Mouse (Mus musculus) heart, postnatal 0 days (tissue): ENCODE results near the gene Dbn1. TPM values are rescaled to one million over a fixed set of nuclear protein-coding genes. Genes with fewer than 3 reads are reported as not detected.

ENCODE experiments used
- ATAC-seq: fragments of 200-750 bp; cut with Nextera tagmentation; 2 replicates; pipeline ENCODE4 v1.8.0; 2017; ENCODE audit warnings: low read depth, moderate number of reproducible peaks, moderate library complexity; ENCODE audit not compliant: insufficient read depth
- DNase-seq: peaks from one replicate; pipeline ENCODE4 v3.0.0-alpha.2; 2016; ENCODE audit warnings: low spot score
- H3K27ac ChIP-seq: fragments of 300-500 bp; sonication (generic); 2 replicates; pipeline ENCODE4 v1.5.1; 2014; ENCODE audit warnings: low read depth, mild to moderate bottlenecking
- H3K27me3 ChIP-seq: fragments of 300-500 bp; sonication (generic); 2 replicates; pipeline ENCODE4 v1.6.1; 2014; ENCODE audit warnings: low read length, mixed read lengths; ENCODE audit not compliant: control insufficient read depth, insufficient read depth
- H3K36me3 ChIP-seq: fragments of 300-500 bp; sonication (generic); replicated peaks from 2 replicates; pipeline ENCODE4 v1.6.1; 2014; ENCODE audit warnings: low read length, mixed read lengths; ENCODE audit not compliant: control insufficient read depth, insufficient read depth
- H3K4me1 ChIP-seq: fragments of 300-500 bp; sonication (generic); 2 replicates; pipeline ENCODE4 v1.6.1; 2014; ENCODE audit warnings: antibody characterized with exemption; ENCODE audit not compliant: control insufficient read depth, insufficient read depth
- H3K4me2 ChIP-seq: fragments of 300-500 bp; sonication (generic); 2 replicates; pipeline ENCODE4 v1.6.1; 2014; ENCODE audit warnings: low read depth, mild to moderate bottlenecking, low read length, moderate library complexity
- H3K4me3 ChIP-seq: fragments of 300-500 bp; sonication (generic); 2 replicates; pipeline ENCODE4 v1.5.1; 2014; ENCODE audit warnings: low read depth, low read length
- H3K9ac ChIP-seq: fragments of 300-500 bp; sonication (generic); replicated peaks from 2 replicates; pipeline ENCODE4 v1.6.1; 2014; ENCODE audit warnings: low read depth, low read length, mixed read lengths
- H3K9me3 ChIP-seq: fragments of 300-500 bp; sonication (generic); replicated peaks from 2 replicates; pipeline ENCODE4 v1.6.1; 2016; ENCODE audit warnings: low read length; ENCODE audit not compliant: control insufficient read depth
- CTCF ChIP-seq: IDR thresholded peaks from 2 replicates; pipeline ENCODE4 v1.5.1; 2016; ENCODE audit warnings: antibody characterized with exemption, control low read depth, low read depth
- EP300 ChIP-seq: IDR thresholded peaks from 2 replicates; pipeline ENCODE4 v1.6.1; 2016; ENCODE audit warnings: antibody characterized with exemption, low read depth
- WGBS: fragments of 180-500 bp; shearing (Covaris S2); extraction: QIAGEN DNeasy Blood & Tissue Kit; methylation state at CpG from one replicate; pipeline ENCODE4 v1.1.7; 2014; 5-methylcytosine and 5-hydroxymethylcytosine counted together
- polyA plus RNA-seq: library from polyadenylated mRNA; unstranded; fragments of >200 nt; fragmentation: Nextera tagmentation; extraction: Ambion mirVana; gene quantifications from 2 replicates; pipeline ENCODE4 v1.2.1, GENCODE M21; 2015
- total RNA-seq: library from RNA; depleted of rRNA; stranded (reverse); fragments of >200 nt; gene quantifications from 2 replicates; pipeline ENCODE4 v1.2.3, GENCODE M21; 2014; ENCODE audit warnings: low replicate concordance

Dbn1 gene
- total and polyA plus RNA-seq, 2 experiments from 2014 or later = 30.9 to 38.5 TPM

GRCm38 (mm10) chr13:55486916-55487577 lies 864 bp downstream of the Dbn1 start:
- H3K4me1 ChIP-seq = 0 out of 2 replicates have a peak, but pooled peaks cover 4% of the 10 kb centered on the region
- ATAC-seq (peak; percentile 39), DNase-seq (no peak)
- peak overlapping the region; percentile 80 for H3K9ac ChIP-seq
- H3K36me3 ChIP-seq = no peaks in the 10 kb centered on the region
- H3K4me3 ChIP-seq = peak overlapping the region; percentile 74
- H3K27ac ChIP-seq = peak overlapping the region; percentile 78
- no peak for TF ChIP-seq EP300
- no peak for TF ChIP-seq CTCF
- 2% methylated on average over 27 of the region's 29 CpGs for WGBS
- H3K9me3 ChIP-seq = no peaks in the 10 kb centered on the region
- H3K27me3 ChIP-seq = peaks cover 85% of the 10 kb centered on the region
- peak overlapping the region; percentile 77 for H3K4me2 ChIP-seq

DNA sequence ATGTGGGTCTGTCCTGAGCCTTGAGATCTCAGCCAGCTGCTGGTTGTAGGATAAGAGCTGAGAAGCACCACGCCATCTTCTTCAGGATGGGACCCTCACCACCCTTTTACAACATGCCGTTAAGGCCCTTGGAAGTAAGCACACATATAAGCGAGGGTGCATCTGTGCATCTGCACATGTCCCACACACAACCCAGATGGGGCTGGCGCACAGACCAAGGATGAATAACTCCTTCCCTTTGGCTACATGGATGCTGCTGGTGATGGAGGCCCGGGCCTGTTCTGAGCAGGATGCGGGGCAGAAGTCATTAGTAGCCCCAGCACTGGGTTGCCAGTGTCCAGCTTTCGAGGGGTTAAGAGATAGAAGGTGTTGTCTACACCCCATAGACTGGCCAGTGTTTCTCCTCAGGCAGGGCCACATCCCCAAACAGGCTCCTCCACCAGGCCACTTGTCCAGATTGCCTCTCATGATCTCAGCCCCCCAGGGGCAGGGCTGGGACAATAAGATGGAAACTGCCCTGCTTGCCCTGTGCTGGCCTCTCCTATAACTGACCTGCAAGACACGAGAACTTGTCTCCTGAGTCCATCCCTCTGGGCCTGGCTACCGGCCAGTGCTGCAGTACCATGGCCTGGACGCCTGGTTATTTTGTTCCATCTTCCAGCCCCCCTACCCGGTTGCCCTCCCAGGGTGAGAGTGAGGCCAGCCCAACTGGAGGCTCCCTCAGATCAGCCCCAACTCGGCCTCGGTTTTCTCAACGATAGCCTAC lies 1.7 kb downstream of the Dbn1 start:
- Histone ChIP-seq H3K9ac (peak overlapping the region; percentile 80; the same call in 1 of the 2 replicates), H3K9me3 (no peaks in the 10 kb centered on the region), H3K4me1 (0 out of 2 replicates have a peak, but pooled peaks cover 4% of the 10 kb centered on the region), H3K36me3 (0 out of 2 replicates have a peak, but pooled peaks cover 2% of the 10 kb centered on the region), H3K4me3 (peak overlapping the region; percentile 74), H3K27me3 (peaks cover 76% of the 10 kb centered on the region), H3K4me2 (peak overlapping the region; percentile 77), H3K27ac (peak overlapping the region; percentile 78)
- TF ChIP-seq CTCF (no peak), EP300 (no peak)
- ATAC-seq (no peak), DNase-seq (no peak)
- 47% methylated on average over 14 of the region's 14 CpGs for WGBS

DNA sequence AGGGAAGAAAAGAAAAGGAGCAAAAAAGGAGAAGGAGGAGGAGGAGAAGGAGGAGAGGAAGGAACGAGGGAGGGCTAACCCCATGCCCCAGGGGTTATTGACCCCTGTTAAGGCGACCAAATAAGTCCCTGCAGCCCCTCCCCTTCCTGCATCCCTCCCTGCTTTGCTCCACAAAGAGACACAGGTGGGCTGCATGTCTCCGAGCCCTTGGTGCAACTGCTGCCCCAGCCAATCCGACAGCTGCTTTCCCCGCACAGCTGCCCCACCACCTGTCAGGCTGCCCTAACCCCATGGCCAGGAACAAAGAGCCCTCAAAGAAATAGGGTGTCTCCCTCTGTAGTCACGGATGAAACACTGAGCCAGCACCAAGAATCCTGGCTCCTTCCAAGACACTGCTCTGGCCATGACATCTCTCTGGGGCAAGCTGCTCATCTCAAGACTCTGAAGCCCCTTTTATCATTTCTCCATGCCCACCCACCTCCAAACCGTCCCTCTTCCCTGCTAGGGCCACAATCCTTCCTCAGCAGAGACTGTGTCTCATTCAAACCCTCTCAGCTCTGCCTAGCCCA lies 3.3 kb downstream of the Dbn1 start:
- Histone ChIP-seq H3K9me3 (no peaks in the 10 kb centered on the region), H3K9ac (no peak overlapping the region), H3K4me3 (no peak overlapping the region), H3K27me3 (peaks cover 78% of the 10 kb centered on the region), H3K27ac (no peak overlapping the region), H3K4me2 (no peak overlapping the region), H3K4me1 (0 out of 2 replicates have a peak, but pooled peaks cover 4% of the 10 kb centered on the region), H3K36me3 (peaks cover 18% of the 10 kb centered on the region)
- DNase-seq (no peak), ATAC-seq (no peak)
- TF ChIP-seq EP300 (no peak), CTCF (no peak)
- WGBS = 48% methylated on average over 7 of the region's 7 CpGs

DNA sequence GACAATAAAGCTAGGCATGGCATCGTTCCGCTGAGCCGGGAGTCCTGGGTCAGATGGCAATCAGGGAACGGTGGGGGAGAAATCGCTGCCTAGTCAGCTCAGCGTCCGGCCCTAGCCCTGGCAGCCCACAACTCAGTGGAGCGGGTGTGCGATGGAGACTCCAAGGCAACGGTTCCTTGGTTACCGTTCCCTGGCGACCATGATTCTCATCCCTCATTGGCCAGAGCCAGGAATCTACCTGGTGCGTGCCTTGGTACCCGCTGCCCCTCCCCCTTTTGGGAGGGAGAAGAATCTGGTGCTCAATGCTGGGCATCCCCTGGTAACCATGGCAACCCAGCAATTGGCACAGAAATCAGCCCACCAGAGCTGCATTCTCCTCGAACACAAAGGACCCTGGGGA lies 4.3 kb downstream of the Dbn1 start:
- no peak for TF ChIP-seq EP300
- no peak for TF ChIP-seq CTCF
- Histone ChIP-seq H3K4me2 (no peak overlapping the region), H3K4me3 (no peak overlapping the region), H3K27me3 (peaks cover 78% of the 10 kb centered on the region), H3K9ac (no peak overlapping the region), H3K9me3 (no peaks in the 10 kb centered on the region), H3K36me3 (peaks cover 20% of the 10 kb centered on the region), H3K4me1 (0 out of 2 replicates have a peak, but pooled peaks cover 4% of the 10 kb centered on the region), H3K27ac (peak overlapping the region; percentile 63)
- 47% methylated on average over 15 of the region's 15 CpGs for WGBS
- DNase-seq (no peak), ATAC-seq (no peak)

DNA sequence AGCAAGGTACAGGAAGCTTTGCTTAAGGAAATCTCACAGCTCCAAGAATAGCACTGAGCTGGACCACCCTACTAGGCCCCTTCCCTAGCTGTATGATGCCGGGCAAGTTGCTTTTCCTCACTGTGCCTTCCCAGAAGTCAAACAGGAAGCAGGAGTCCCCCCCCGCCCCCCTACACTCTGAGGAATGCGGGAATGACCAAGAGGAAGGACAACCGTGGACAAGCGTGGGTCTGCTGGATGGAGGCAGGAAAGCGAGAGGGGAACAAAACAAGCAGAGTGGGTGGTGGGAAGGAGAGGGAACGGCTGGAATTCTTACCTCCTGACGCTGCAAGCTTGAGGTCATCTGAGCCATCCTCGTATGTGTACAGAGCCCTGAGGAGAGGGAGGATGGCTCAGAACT lies 4.8 kb downstream of the Dbn1 start:
- Histone ChIP-seq H3K9ac (no peak overlapping the region), H3K4me3 (no peak overlapping the region), H3K36me3 (peaks cover 20% of the 10 kb centered on the region), H3K27ac (peak overlapping the region; percentile 63), H3K27me3 (peaks cover 73% of the 10 kb centered on the region), H3K4me1 (0 out of 2 replicates have a peak, but pooled peaks cover 4% of the 10 kb centered on the region), H3K4me2 (no peak overlapping the region), H3K9me3 (no peaks in the 10 kb centered on the region)
- DNase-seq = peak; percentile 45
- no peak for ATAC-seq
- TF ChIP-seq EP300 (no peak), CTCF (no peak)
- 41% methylated on average over 9 of the region's 9 CpGs for WGBS
